In the genomic region with DNA sequence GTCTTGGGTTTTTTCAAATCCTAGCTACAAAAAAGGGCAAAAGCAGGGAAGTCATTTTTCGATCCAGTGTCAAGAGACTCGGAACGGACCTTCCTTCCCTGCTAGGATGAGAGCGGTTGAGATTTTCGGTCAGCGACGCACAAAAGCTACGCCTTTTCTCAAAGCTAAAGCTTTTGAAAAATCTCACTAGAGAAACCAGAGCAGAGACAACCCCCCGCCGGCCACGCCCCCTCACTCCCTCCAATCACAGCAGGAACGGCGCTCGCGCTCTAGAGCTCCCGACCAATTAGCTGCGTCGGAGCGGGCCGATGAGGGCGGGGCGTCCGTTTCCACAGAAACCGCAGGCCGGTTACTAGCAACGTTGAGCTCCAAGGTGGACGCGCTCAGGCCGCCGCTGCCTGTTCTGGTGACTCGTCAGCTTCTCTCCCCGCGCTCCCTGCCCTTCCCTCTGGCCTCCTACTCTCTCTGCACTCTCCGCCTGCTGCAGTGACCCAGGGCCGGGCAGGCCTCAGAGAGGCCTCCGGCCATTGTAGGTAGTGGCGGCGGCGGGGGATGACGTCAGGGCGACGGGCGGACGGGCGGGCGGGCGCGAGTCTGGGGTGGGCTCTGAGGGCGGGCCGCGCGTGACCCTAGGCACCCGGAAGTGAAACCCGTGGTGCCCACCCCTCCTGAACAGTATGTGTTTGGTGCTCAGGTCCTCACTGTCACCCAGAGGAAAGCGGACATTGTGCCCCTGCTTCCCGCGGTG, we compare ENCODE assay signal across 8 mouse cellular contexts. TPM values are rescaled to one million over a fixed set of nuclear protein-coding genes. Genes with fewer than 3 reads are reported as not detected.
DNase-seq lines count a peak whose midpoint lies in the region; ATAC-seq lines count a peak whose summit lies in the region.

Odf2l (plus strand) TSS at position 335 of the 748 bp plus-strand sequence.

- peaks cover 12% of the 10 kb centered on the region; the same call in 1 of the 2 replicates for H3K4me1 ChIP-seq in intestine, embryonic 14.5 days (replicated peaks; ENCODE audit: control insufficient read depth, insufficient read depth, low read length)

- intact Hi-C loops in gastrocnemius, postnatal 14 days (cut with DNase I; ENCODE audit: low total_unique reads) = no loop called here
- intact Hi-C loops in left cerebral cortex, postnatal 14 days (cut with DNase I) = no loop called here

- peak within 1 kb of the TSS; percentile 99 for H3K27ac ChIP-seq in intestine, embryonic 14.5 days (ENCODE audit: low read depth)

- ATAC-seq in intestine, embryonic 14.5 days (replicated peaks; ENCODE audit: low FRiP score, low TSS enrichment, low read depth) = peak; percentile 99

- H3K36me3 ChIP-seq in intestine, embryonic 14.5 days (ENCODE audit: control insufficient read depth, insufficient read depth, low read length) = no peaks in the 10 kb centered on the region

- H3K27me3 ChIP-seq in intestine, embryonic 14.5 days (replicated peaks; ENCODE audit: control insufficient read depth, insufficient read depth, low read length) = no peaks in the 10 kb centered on the region

- no peaks in the 10 kb centered on the region for H3K9me3 ChIP-seq in intestine, embryonic 14.5 days (ENCODE audit: control insufficient read depth, low read length)

- under 1% methylated on average over 57 of the region's 57 CpGs for WGBS in intestine, embryonic 14.5 days

- H3K4me3 ChIP-seq in intestine, embryonic 14.5 days (ENCODE audit: low read depth, low read length) = peak within 1 kb of the TSS; percentile 81

- DNase-seq in adrenal gland, adult (ENCODE audit: inconsistent age in 2 of 2, low spot score in 1 of 2) = peak; percentile 98 to 100
- peak; percentile 98 for DNase-seq in embryo, embryonic 10.5 days (ENCODE audit: low spot score)
- peak; percentile 98 for DNase-seq in gastrocnemius, postnatal 14 days
- peak; percentile 99 for DNase-seq in intestine, embryonic 14.5 days (ENCODE audit: low spot score)
- peak; percentile 98 for DNase-seq in left cerebral cortex, postnatal 14 days (ENCODE audit: low spot score in 2 of 2)
- DNase-seq in mesoderm, embryonic 11.5 days (ENCODE audit: low read depth, low spot score) = peak; percentile 97
- peak; percentile 96 to 97 for DNase-seq in right cerebral cortex, postnatal 36 days (ENCODE audit: low spot score in 2 of 2)
- peak; percentile 97 for DNase-seq in yolk sac, embryonic 10.5 days (ENCODE audit: low spot score)

- H3K9ac ChIP-seq in intestine, embryonic 14.5 days (ENCODE audit: low read length) = peak within 1 kb of the TSS; percentile 81

- peak within 1 kb of the TSS; percentile 83 for H3K4me2 ChIP-seq in intestine, embryonic 14.5 days (ENCODE audit: low read length)

RNA-seq across cellular contexts. Expression of gene Odf2l, which starts in this region (rescaled TPM):
- total RNA-seq in gastrocnemius, postnatal 14 days (2021) = 1 to 10 TPM; 6.4 to 7.0 TPM
- polyA plus RNA-seq in intestine, embryonic 14.5 days (2014; fragmentation: Nextera tagmentation; extraction: Ambion mirVana) = 14.8 and 18.7 TPM in 2 replicates
- 10 to 100 TPM; 15.5 to 17.9 TPM for total RNA-seq in left cerebral cortex, postnatal 14 days (2021)

Comparison
In these comparisons a context has a peak if more than half of its experiments do, and no peak if none do; other contexts are left out.
1. Peak in every context shown above with its lines: DNase-seq, ATAC-seq, H3K4me3 ChIP-seq and H3K27ac ChIP-seq.